Mouse (Mus musculus) T-helper 1 cell (primary cell): ENCODE measurements around the gene Hoxa5.

ENCODE experiments used
- in situ Hi-C: fragments of 300-600 bp; cut with MboI, MseI; formaldehyde crosslinking; loops from one replicate; pipeline ENCODE4 v1.15.1; 2025; ENCODE audit warnings: high pct_unique_total_duplicates

Gene Hoxa5

GRCm38 (mm10) chr6:52165441-52166370 is 38.7 kb downstream of the Hoxa5 start:
- in situ Hi-C loops = no loop called here

- in situ Hi-C loops = no loop called here
These were observed 39.6 kb downstream of the Hoxa5 start, which contains the start of gene Hoxa2 for GRCm38 (mm10) chr6:52164626-52165440. Gene Hoxa2, minus strand, starts transcription at chr6:52164831.

- in situ Hi-C loops = no loop called here
These were observed 40.2 kb downstream of the Hoxa5 start for GRCm38 (mm10) chr6:52164051-52164625.

- in situ Hi-C loops = no loop called here
These were observed 40.9 kb downstream of the Hoxa5 start for GRCm38 (mm10) chr6:52163366-52164031.

- in situ Hi-C loops = no loop called here
These were observed 41.6 kb downstream of the Hoxa5 start for GRCm38 (mm10) chr6:52162611-52163365.

GRCm38 (mm10) chr6:52162093-52162380 is 42.4 kb downstream of the Hoxa5 start:
- in situ Hi-C loops = no loop called here

- in situ Hi-C loops = no loop called here
These were observed 42.9 kb downstream of the Hoxa5 start for GRCm38 (mm10) chr6:52161336-52162092.

- in situ Hi-C loops = no loop called here
These were observed 43.7 kb downstream of the Hoxa5 start for GRCm38 (mm10) chr6:52160511-52161335.

- in situ Hi-C loops = no loop called here
These were observed 44.4 kb downstream of the Hoxa5 start for GRCm38 (mm10) chr6:52159979-52160378.

GRCm38 (mm10) chr6:52159164-52159761 is 45.1 kb downstream of the Hoxa5 start:
- in situ Hi-C loops = no loop called here

GRCm38 (mm10) chr6:52158276-52159051 is 45.9 kb downstream of the Hoxa5 start, which contains the start of gene Hoxa1:
Gene Hoxa1, minus strand, starts transcription at chr6:52158317.
- in situ Hi-C loops = no loop called here

- in situ Hi-C loops = no loop called here
These were observed 46.7 kb downstream of the Hoxa5 start for GRCm38 (mm10) chr6:52157466-52158275.

GRCm38 (mm10) chr6:52156551-52157200 is 47.7 kb downstream of the Hoxa5 start:
- in situ Hi-C loops = no loop called here

- in situ Hi-C loops = no loop called here
These were observed 48.9 kb downstream of the Hoxa5 start for GRCm38 (mm10) chr6:52155471-52155870.

- in situ Hi-C loops = no loop called here
These were observed 50.3 kb downstream of the Hoxa5 start for GRCm38 (mm10) chr6:52154044-52154443.

- in situ Hi-C loops = no loop called here
These were observed 51.1 kb downstream of the Hoxa5 start for GRCm38 (mm10) chr6:52153270-52153669.
